Mouse (Mus musculus): ENCODE measurements at regions not wholly inside any gene's neighbourhood (a gene's known extent, or its start where the extent isn't known, plus 50 kb on each side); places are given as distances from the start of the nearest gene placed in this dataset.

- TF ChIP-seq CTCF (IDR thresholded peaks at IDR 0.05; ENCODE audit: borderline replicate concordance, extremely low read depth, insufficient read depth, insufficient read length): no peak
- no peak for TF ChIP-seq POLR2A (IDR thresholded peaks at IDR 0.05; ENCODE audit: borderline replicate concordance, extremely low read depth, insufficient read depth, insufficient read length, poor library complexity, severe bottlenecking)
- no peak for DNase-seq (ENCODE audit: low read depth)
Observed at GRCm38 (mm10) chr14:78368881-78369280, 61.0 kb upstream of the Tnfsf11 start.

- TF ChIP-seq POLR2A (IDR thresholded peaks at IDR 0.05; ENCODE audit: borderline replicate concordance, extremely low read depth, insufficient read depth, insufficient read length, poor library complexity, severe bottlenecking): no peak
- no peak for TF ChIP-seq CTCF (IDR thresholded peaks at IDR 0.05; ENCODE audit: borderline replicate concordance, extremely low read depth, insufficient read depth, insufficient read length)
Observed at GRCm38 (mm10) chr14:78364822-78365221, 57.0 kb upstream of the Tnfsf11 start.

GRCm38 (mm10) chr14:78363123-78363522, 55.3 kb upstream of the Tnfsf11 start:
- TF ChIP-seq POLR2A (IDR thresholded peaks at IDR 0.05; ENCODE audit: borderline replicate concordance, extremely low read depth, insufficient read depth, insufficient read length, poor library complexity, severe bottlenecking) (no peak), CTCF (IDR thresholded peaks at IDR 0.05; ENCODE audit: borderline replicate concordance, extremely low read depth, insufficient read depth, insufficient read length) (no peak)
- DNase-seq (ENCODE audit: low read depth): no peak

More at GRCm38 (mm10) chr14:78364822-78365221, 57.0 kb upstream of the Tnfsf11 start:
- no peak for DNase-seq (ENCODE audit: low read depth)
